Comparison of ENCODE assay signal across 18 mouse cellular contexts in the genomic region with DNA sequence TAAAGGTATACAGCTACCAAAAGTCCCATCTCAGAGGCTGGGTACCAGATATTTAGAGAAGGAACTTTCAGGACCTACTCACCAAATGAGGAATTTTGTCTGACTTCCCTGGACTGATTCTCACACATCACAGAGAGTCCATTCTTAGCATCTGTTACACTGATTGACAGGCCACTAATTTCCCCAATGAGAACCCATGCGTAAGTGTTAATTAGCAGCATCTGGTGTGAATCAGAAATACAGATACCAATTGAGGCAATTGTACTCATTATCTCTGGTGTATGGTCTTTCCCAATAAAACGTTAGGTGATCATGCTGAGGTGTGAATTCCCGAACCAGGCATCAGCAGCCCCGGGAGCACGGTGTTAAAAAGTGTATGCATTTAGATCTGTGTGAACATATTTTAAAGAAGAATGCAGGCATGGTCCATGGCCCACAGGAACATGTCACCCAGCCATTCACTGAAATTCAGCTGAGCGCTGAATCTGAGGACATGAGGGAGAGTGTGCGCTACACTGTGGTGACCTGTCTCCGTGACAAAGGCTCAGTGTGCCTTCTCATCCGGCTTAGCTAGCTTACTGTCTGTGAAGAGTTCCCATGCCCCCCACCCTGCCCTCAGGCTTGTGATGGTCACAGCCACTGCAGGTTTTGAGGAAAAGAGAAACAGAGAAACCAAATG.
DNase-seq lines count a peak whose midpoint lies in the region; ATAC-seq lines count a peak whose summit lies in the region.
"Had no signal": no experiment of that assay in that cellular context is flagged by ENCODE, and none has a peak within 500 bp of the region (broad histone marks: within the 10 kb centered on the region; RNA-seq: fewer than 3 reads in every experiment).

No protein-coding gene starts in this region.

- no peaks in the 10 kb centered on the region for H3K36me3 ChIP-seq in hindbrain, embryonic 12.5 days
- no peaks in the 10 kb centered on the region for H3K36me3 ChIP-seq in midbrain, embryonic 14.5 days (ENCODE audit: control insufficient read depth, insufficient read depth, low read length)

- no peaks in the 10 kb centered on the region for H3K27me3 ChIP-seq in hindbrain, embryonic 12.5 days
- H3K27me3 ChIP-seq in midbrain, embryonic 14.5 days (ENCODE audit: control insufficient read depth, insufficient read depth, low read length) = no peaks in the 10 kb centered on the region
- H3K27me3 ChIP-seq: CH12.LX had no signal

- peaks cover 15% of the 10 kb centered on the region for H3K4me1 ChIP-seq in hindbrain, embryonic 12.5 days
- peaks cover 11% of the 10 kb centered on the region for H3K4me1 ChIP-seq in midbrain, embryonic 14.5 days (ENCODE audit: control insufficient read depth, insufficient read depth, low read length)

- DNase-seq in retina, postnatal 1 day = peak; percentile 66
- no peak for DNase-seq in retina, embryonic 14.5 days (ENCODE audit: low spot score)
- peak; percentile 54 for DNase-seq in midbrain, embryonic 14.5 days
- DNase-seq in frontal cortex, postnatal 10 days (ENCODE audit: low spot score in 2 of 2) = no peak
- DNase-seq in spleen, postnatal 10 days (ENCODE audit: low spot score in 2 of 2) = no peak
- no peak for DNase-seq in liver
- no peak for DNase-seq in kidney, postnatal 14 days
- DNase-seq: adrenal gland, adult 8-10 months; cerebellum, adult 18-20 months; gastrocnemius, adult 2 months; heart, adult 11 months; kidney, adult 18-20 months; kidney, postnatal 36 days; right cerebral cortex, postnatal 4 days; thymus, postnatal 4 days had no signal

- WGBS in hindbrain, embryonic 12.5 days = 41% methylated on average over 9 of the region's 9 CpGs
- WGBS in midbrain, embryonic 14.5 days = 58% methylated on average over 9 of the region's 9 CpGs

- H3K27ac ChIP-seq in hindbrain, embryonic 12.5 days = no peak overlapping the region
- peak overlapping the region; percentile 27; the same call in 1 of the 2 replicates for H3K27ac ChIP-seq in midbrain, embryonic 14.5 days (replicated peaks; ENCODE audit: low read depth, low read length)
- H3K27ac ChIP-seq: gastrocnemius, adult 2 months had no signal

- no peak overlapping the region for H3K4me3 ChIP-seq in hindbrain, embryonic 12.5 days
- H3K4me3 ChIP-seq in midbrain, embryonic 14.5 days (replicated peaks; ENCODE audit: low read depth, low read length) = no peak overlapping the region
- H3K4me3 ChIP-seq: erythroblast, embryonic 14.5 days; gastrocnemius, adult 2 months had no signal

- no peaks in the 10 kb centered on the region for H3K9me3 ChIP-seq in hindbrain, embryonic 12.5 days (replicated peaks)
- no peaks in the 10 kb centered on the region for H3K9me3 ChIP-seq in midbrain, embryonic 14.5 days (ENCODE audit: control insufficient read depth, low read length)

- no peak overlapping the region for H3K4me2 ChIP-seq in hindbrain, embryonic 12.5 days (replicated peaks)
- no peak overlapping the region for H3K4me2 ChIP-seq in midbrain, embryonic 14.5 days (ENCODE audit: low read length)

- no peak overlapping the region for H3K9ac ChIP-seq in hindbrain, embryonic 12.5 days
- H3K9ac ChIP-seq in midbrain, embryonic 14.5 days (replicated peaks; ENCODE audit: low read length) = no peak overlapping the region

- ATAC-seq in hindbrain, embryonic 12.5 days (ENCODE audit: low FRiP score) = peak; percentile 42
- peak; percentile 43; the same call in 1 of the 2 replicates for ATAC-seq in midbrain, embryonic 14.5 days (ENCODE audit: low FRiP score, low TSS enrichment)

Comparison
In these comparisons a context has a peak if more than half of its experiments do, and no peak if none do; other contexts are left out.
1. DNase-seq: peak in retina, postnatal 1 day (single experiment) and midbrain, embryonic 14.5 days (single experiment); none in retina, embryonic 14.5 days (single experiment), frontal cortex, postnatal 10 days (0 of 2), spleen, postnatal 10 days (0 of 2), liver (single experiment) and kidney, postnatal 14 days (single experiment).